ENCODE assay signal across 22 mouse cellular contexts in genomic region chr9:88277588-88277987, GRCm38 (mm10). TPM values are rescaled to one million over a fixed set of nuclear protein-coding genes. Genes with fewer than 3 reads are reported as not detected.
DNase-seq lines count a peak whose midpoint lies in the region; ATAC-seq and TF ChIP-seq lines count a peak whose summit lies in the region.
"Had no signal": no experiment of that assay in that cellular context is flagged by ENCODE, and none has a peak within 500 bp of the region (broad histone marks: within the 10 kb centered on the region; RNA-seq: fewer than 3 reads in every experiment).

No protein-coding gene starts in this region.

- no peaks in the 10 kb centered on the region for H3K9me3 ChIP-seq in heart, embryonic 13.5 days
- no peaks in the 10 kb centered on the region for H3K9me3 ChIP-seq in heart, postnatal 0 days (replicated peaks; ENCODE audit: control insufficient read depth, low read length)
- no peaks in the 10 kb centered on the region for H3K9me3 ChIP-seq in heart, embryonic 11.5 days (replicated peaks; ENCODE audit: control insufficient read depth, low read length)
- H3K9me3 ChIP-seq in liver, embryonic 12.5 days (replicated peaks) = no peaks in the 10 kb centered on the region
- H3K9me3 ChIP-seq: embryonic facial prominence, embryonic 12.5 days; forebrain, embryonic 12.5 days; G1E; hindbrain, embryonic 13.5 days had no signal

- H3K9ac ChIP-seq in heart, embryonic 13.5 days = no peak overlapping the region
- H3K9ac ChIP-seq in heart, postnatal 0 days (replicated peaks; ENCODE audit: low read depth, low read length) = no peak overlapping the region
- no peak overlapping the region for H3K9ac ChIP-seq in heart, embryonic 11.5 days (ENCODE audit: low read depth, low read length)
- no peak overlapping the region for H3K9ac ChIP-seq in liver, embryonic 12.5 days
- H3K9ac ChIP-seq: embryonic facial prominence, embryonic 12.5 days; forebrain, embryonic 12.5 days; hindbrain, embryonic 13.5 days had no signal

- peaks cover 46% of the 10 kb centered on the region for H3K4me1 ChIP-seq in heart, embryonic 13.5 days
- H3K4me1 ChIP-seq in heart, postnatal 0 days (ENCODE audit: control insufficient read depth, insufficient read depth) = peaks cover 23% of the 10 kb centered on the region
- peaks cover 8% of the 10 kb centered on the region for H3K4me1 ChIP-seq in heart, embryonic 11.5 days (ENCODE audit: control insufficient read depth, insufficient read depth, low read length)
- H3K4me1 ChIP-seq in liver, embryonic 12.5 days = no peaks in the 10 kb centered on the region
- H3K4me1 ChIP-seq: embryonic facial prominence, embryonic 12.5 days; forebrain, embryonic 12.5 days; hindbrain, embryonic 13.5 days had no signal

- no peak for TF ChIP-seq EP300 in heart, postnatal 0 days (IDR thresholded peaks at IDR 0.05; ENCODE audit: low read depth)

- peak overlapping the region; percentile 80 for H3K27ac ChIP-seq in heart, embryonic 13.5 days (replicated peaks)
- peak overlapping the region; percentile 88 for H3K27ac ChIP-seq in heart, postnatal 0 days (ENCODE audit: low read depth)
- H3K27ac ChIP-seq in heart, embryonic 11.5 days (ENCODE audit: low read depth, low read length) = no peak overlapping the region
- H3K27ac ChIP-seq in liver, embryonic 12.5 days = no peak overlapping the region
- H3K27ac ChIP-seq: embryonic facial prominence, embryonic 12.5 days; forebrain, embryonic 12.5 days; hindbrain, embryonic 13.5 days; hindbrain, postnatal 0 days had no signal

- H3K4me3 ChIP-seq in heart, embryonic 13.5 days = no peak overlapping the region
- no peak overlapping the region for H3K4me3 ChIP-seq in heart, postnatal 0 days (ENCODE audit: low read depth, low read length)
- H3K4me3 ChIP-seq in heart, embryonic 11.5 days (ENCODE audit: low read depth, low read length) = no peak overlapping the region
- no peak overlapping the region for H3K4me3 ChIP-seq in myocyte
- no peak overlapping the region for H3K4me3 ChIP-seq in liver, embryonic 12.5 days
- H3K4me3 ChIP-seq: embryonic facial prominence, embryonic 12.5 days; forebrain, embryonic 12.5 days; hindbrain, embryonic 13.5 days had no signal

- no peak for TF ChIP-seq POLR2A in myocyte (IDR thresholded peaks at IDR 0.05; ENCODE audit: insufficient read length, low read depth)

- DNase-seq in heart, adult 18-20 months = no peak
- DNase-seq in heart, postnatal 0 days (ENCODE audit: low spot score) = peak; percentile 10
- DNase-seq in Patski (ENCODE audit: low read depth, low spot score) = peak; percentile 51
- DNase-seq: adrenal gland, postnatal 14 days; B cell, adult 2 months; cerebellum, adult 11-12 months; cerebellum, adult 9-10 months; cerebellum, postnatal 25 days; gastrocnemius, postnatal 25 days; kidney, adult 11 months; kidney, adult 9 months had no signal

- no peak for ATAC-seq in heart, embryonic 13.5 days (ENCODE audit: extremely low read depth, insufficient number of reproducible peaks, low FRiP score, low TSS enrichment)
- ATAC-seq in heart, postnatal 0 days (ENCODE audit: insufficient read depth, low read depth) = peak; percentile 19
- no peak for ATAC-seq in heart, embryonic 11.5 days (replicated peaks; ENCODE audit: insufficient number of reproducible peaks, low FRiP score, low TSS enrichment)
- peak; percentile 59 for ATAC-seq in Patski
- no peak for ATAC-seq in liver, embryonic 12.5 days
- ATAC-seq: CD4-positive, CD25-positive, alpha-beta regulatory T cell, adult 4 months; forebrain, embryonic 16.5 days; hindbrain, postnatal 0 days had no signal

- no peaks in the 10 kb centered on the region for H3K27me3 ChIP-seq in heart, embryonic 13.5 days (replicated peaks)
- H3K27me3 ChIP-seq in heart, postnatal 0 days (ENCODE audit: control insufficient read depth, insufficient read depth, low read length) = no peaks in the 10 kb centered on the region
- no peaks in the 10 kb centered on the region for H3K27me3 ChIP-seq in heart, embryonic 11.5 days (ENCODE audit: control insufficient read depth, insufficient read depth, low read length)
- H3K27me3 ChIP-seq in Patski = no peaks in the 10 kb centered on the region
- H3K27me3 ChIP-seq in myocyte (ENCODE audit: control insufficient read depth, insufficient read depth, insufficient read length) = no peaks in the 10 kb centered on the region
- no peaks in the 10 kb centered on the region for H3K27me3 ChIP-seq in liver, embryonic 12.5 days (replicated peaks)
- H3K27me3 ChIP-seq: embryonic facial prominence, embryonic 12.5 days; forebrain, embryonic 12.5 days; hindbrain, embryonic 13.5 days had no signal

- no peaks in the 10 kb centered on the region for H3K79me2 ChIP-seq in myocyte (ENCODE audit: control insufficient read depth, insufficient read depth)

- H3K36me3 ChIP-seq in heart, embryonic 13.5 days = no peaks in the 10 kb centered on the region
- no peaks in the 10 kb centered on the region for H3K36me3 ChIP-seq in heart, postnatal 0 days (replicated peaks; ENCODE audit: control insufficient read depth, insufficient read depth, low read length)
- H3K36me3 ChIP-seq in heart, embryonic 11.5 days (ENCODE audit: control insufficient read depth, insufficient read depth, low read length) = no peaks in the 10 kb centered on the region
- no peaks in the 10 kb centered on the region for H3K36me3 ChIP-seq in myocyte (ENCODE audit: control insufficient read depth, insufficient read depth)
- H3K36me3 ChIP-seq in liver, embryonic 12.5 days = no peaks in the 10 kb centered on the region
- H3K36me3 ChIP-seq: embryonic facial prominence, embryonic 12.5 days; forebrain, embryonic 12.5 days; G1E; hindbrain, embryonic 13.5 days had no signal

- 62% methylated on average over 4 of the region's 4 CpGs for WGBS in heart, embryonic 13.5 days
- 49% methylated on average over 4 of the region's 4 CpGs for WGBS in heart, postnatal 0 days
- 69% methylated on average over 4 of the region's 4 CpGs for WGBS in heart, embryonic 11.5 days (ENCODE audit: insufficient replicate concordance)
- 43% methylated on average over 4 of the region's 4 CpGs for WGBS in liver, embryonic 12.5 days (ENCODE audit: insufficient replicate concordance)

- POLR2A ChIA-PET in Patski (lab: Charles Lee) = no interaction called here

- CTCF ChIA-PET in Patski (lab: Charles Lee) = interaction anchor here (1.5 kb wide), 1 partner anchor 257 kb away, joined by 3 read pairs; no protein-coding TSS in a partner anchor

- H3ac ChIP-seq in myocyte (ENCODE audit: control insufficient read depth, insufficient read length) = no peak overlapping the region

- no peak for TF ChIP-seq CTCF in heart, postnatal 0 days (IDR thresholded peaks at IDR 0.05; ENCODE audit: low read depth)
- TF ChIP-seq CTCF in Patski (IDR thresholded peaks at IDR 0.05) = no peak

- no peak overlapping the region for H3K4me2 ChIP-seq in heart, embryonic 13.5 days
- H3K4me2 ChIP-seq in heart, postnatal 0 days (ENCODE audit: low read depth, low read length) = no peak overlapping the region
- no peak overlapping the region for H3K4me2 ChIP-seq in heart, embryonic 11.5 days
- H3K4me2 ChIP-seq in myocyte (ENCODE audit: low read depth) = peak overlapping the region; percentile 60
- H3K4me2 ChIP-seq in liver, embryonic 12.5 days = no peak overlapping the region
- H3K4me2 ChIP-seq: embryonic facial prominence, embryonic 12.5 days; forebrain, embryonic 12.5 days; hindbrain, embryonic 13.5 days had no signal

- in situ Hi-C loops in Patski (cut with MboI; ENCODE audit: low pct_unique_long_range_greater_than_20kb) = no loop called here

TF ChIP-seq in myocyte, 11 proteins besides CTCF, POLR2A, EP300 and RAD21:
- TF ChIP-seq E2F4 (IDR thresholded peaks at IDR 0.05; ENCODE audit: insufficient read depth) = no peak
- TF ChIP-seq TCF12 (IDR thresholded peaks at IDR 0.05; ENCODE audit: insufficient read depth, poor library complexity, severe bottlenecking) = no peak
- TF ChIP-seq CEBPB (IDR thresholded peaks at IDR 0.05; ENCODE audit: insufficient read depth, poor library complexity, severe bottlenecking) = no peak
TF ChIP-seq in myocyte: peak in this region for 0.

RNA-seq across cellular contexts. Expression of gene Nt5e, which starts 49.4 kb away (rescaled TPM):
- 4.0 and 4.4 TPM in 2 replicates for polyA plus RNA-seq in heart, embryonic 13.5 days (2015; fragmentation: Nextera tagmentation; extraction: Ambion mirVana)
- total RNA-seq in heart, adult 18-20 months (2021) = 10 to 100 TPM; 10.7 to 16.7 TPM
- 17.0 and 24.4 TPM in 2 replicates for total RNA-seq in heart, postnatal 0 days (2014; rRNA removed; ENCODE audit: low replicate concordance)
- 9.2 and 9.4 TPM in 2 replicates for polyA plus RNA-seq in heart, postnatal 0 days (2015; fragmentation: Nextera tagmentation; extraction: Ambion mirVana)
- 2.8 and 3.0 TPM in 2 replicates for polyA plus RNA-seq in heart, embryonic 11.5 days (2014; fragmentation: Nextera tagmentation; extraction: Ambion mirVana)
- polyA plus RNA-seq in Patski (2021) (7.1 TPM), myocyte (2012; fragmentation: generic; extraction: Trizol) (1.3 TPM)
- polyA plus RNA-seq in liver, embryonic 12.5 days (2016; fragmentation: Nextera tagmentation; extraction: Ambion mirVana) = 6.3 and 6.7 TPM in 2 replicates
- polyA plus RNA-seq: G1E had no signal

Comparison
In these comparisons a context has a peak if more than half of its experiments do, and no peak if none do; other contexts are left out.
1. ATAC-seq: peak in heart, postnatal 0 days (single experiment) and Patski (single experiment); none in heart, embryonic 13.5 days (single experiment), heart, embryonic 11.5 days (single experiment) and liver, embryonic 12.5 days (single experiment).
2. H3K27ac ChIP-seq: peak in heart, embryonic 13.5 days (single experiment) and heart, postnatal 0 days (single experiment); none in heart, embryonic 11.5 days (single experiment) and liver, embryonic 12.5 days (single experiment).
3. DNase-seq: peak in heart, postnatal 0 days (single experiment) and Patski (single experiment); none in heart, adult 18-20 months (0 of 2).